Mouse (Mus musculus) hindbrain, embryonic 14.5 days (tissue): Measurements from ENCODE around the gene Chaf1a. TPM values are rescaled to one million over a fixed set of nuclear protein-coding genes. Genes with fewer than 3 reads are reported as not detected.

ENCODE experiments used
- ATAC-seq: fragments of 200-750 bp; cut with Nextera tagmentation; 2 replicates; pipeline ENCODE4 v1.8.0; 2017; ENCODE audit warnings: moderate number of reproducible peaks, mild to moderate bottlenecking, moderate TSS enrichment, moderate library complexity; ENCODE audit not compliant: low FRiP score
- DNase-seq: peaks from one replicate; pipeline ENCODE4 v3.0.0-alpha.2; 2015; ENCODE audit warnings: low spot score
- H3K27ac ChIP-seq: fragments of 300-500 bp; sonication (generic); 2 replicates; pipeline ENCODE4 v1.5.1; 2014; ENCODE audit warnings: mild to moderate bottlenecking, moderate library complexity
- H3K27me3 ChIP-seq: fragments of 300-500 bp; sonication (generic); 2 replicates; pipeline ENCODE4 v1.6.1; 2014; ENCODE audit warnings: mild to moderate bottlenecking, low read length, mixed read lengths; ENCODE audit not compliant: control insufficient read depth, insufficient read depth
- H3K36me3 ChIP-seq: fragments of 300-500 bp; sonication (generic); replicated peaks from 2 replicates; pipeline ENCODE4 v1.6.1; 2014; ENCODE audit not compliant: control insufficient read depth, insufficient read depth
- H3K4me1 ChIP-seq: fragments of 300-500 bp; sonication (generic); replicated peaks from 2 replicates; pipeline ENCODE4 v1.6.1; 2014; ENCODE audit warnings: antibody characterized with exemption, low read length, mixed read lengths; ENCODE audit not compliant: control insufficient read depth, insufficient read depth
- H3K4me2 ChIP-seq: fragments of 300-500 bp; sonication (generic); replicated peaks from 2 replicates; pipeline ENCODE4 v1.6.1; 2014; ENCODE audit warnings: mild to moderate bottlenecking, moderate library complexity
- H3K4me3 ChIP-seq: fragments of 300-500 bp; sonication (generic); replicated peaks from 2 replicates; pipeline ENCODE4 v1.5.1; 2014; ENCODE audit warnings: mild to moderate bottlenecking, low read length
- H3K9ac ChIP-seq: fragments of 300-500 bp; sonication (generic); 2 replicates; pipeline ENCODE4 v1.6.1; 2014
- H3K9me3 ChIP-seq: fragments of 300-500 bp; sonication (generic); 2 replicates; pipeline ENCODE4 v1.6.1; 2016; ENCODE audit warnings: low read length; ENCODE audit not compliant: control insufficient read depth
- WGBS: fragments of 180-500 bp; shearing (Covaris S2); extraction: QIAGEN DNeasy Blood & Tissue Kit; methylation state at CpG from one replicate; pipeline ENCODE4 v1.1.7; 2014; 5-methylcytosine and 5-hydroxymethylcytosine counted together
- polyA plus RNA-seq: library from polyadenylated mRNA; unstranded; fragments of >200 nt; fragmentation: Nextera tagmentation; extraction: Ambion mirVana; gene quantifications from 2 replicates; pipeline ENCODE4 v1.2.1, GENCODE M21; 2014

The Chaf1a gene
- polyA plus RNA-seq, 1 experiment from 2014 or later = 3.1 TPM

DNA sequence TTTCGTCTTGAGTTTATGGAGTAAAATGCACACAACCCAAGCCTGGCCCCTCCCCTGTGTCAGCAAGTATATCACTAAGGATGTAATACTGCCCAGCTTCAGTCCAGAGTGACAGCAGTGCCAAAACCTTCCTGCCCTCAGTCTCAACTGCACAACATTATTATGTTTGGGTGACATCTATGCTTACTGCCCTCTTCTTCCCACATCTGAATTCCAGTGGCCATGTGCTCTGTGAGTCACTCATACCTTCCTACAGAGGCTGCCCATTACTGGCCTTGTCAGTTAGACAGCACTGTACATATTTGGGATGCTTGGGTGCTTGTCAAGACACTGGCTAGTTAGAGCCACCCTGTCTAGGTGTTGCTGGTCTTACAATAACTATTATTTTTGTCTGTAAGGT, 13.9 kb upstream of the Chaf1a start:
- no peak overlapping the region for H3K27ac ChIP-seq
- H3K4me1 ChIP-seq = peaks cover 14% of the 10 kb centered on the region; the same call in 1 of the 2 replicates
- H3K9ac ChIP-seq = no peak overlapping the region
- H3K4me3 ChIP-seq = no peak overlapping the region
- peaks cover 20% of the 10 kb centered on the region for H3K36me3 ChIP-seq
- no peaks in the 10 kb centered on the region for H3K27me3 ChIP-seq
- DNase-seq (no peak), ATAC-seq (no peak)
- no peaks in the 10 kb centered on the region for H3K9me3 ChIP-seq
- 95% methylated on average over 1 of the region's 1 CpGs for WGBS
- H3K4me2 ChIP-seq = no peak overlapping the region

DNA sequence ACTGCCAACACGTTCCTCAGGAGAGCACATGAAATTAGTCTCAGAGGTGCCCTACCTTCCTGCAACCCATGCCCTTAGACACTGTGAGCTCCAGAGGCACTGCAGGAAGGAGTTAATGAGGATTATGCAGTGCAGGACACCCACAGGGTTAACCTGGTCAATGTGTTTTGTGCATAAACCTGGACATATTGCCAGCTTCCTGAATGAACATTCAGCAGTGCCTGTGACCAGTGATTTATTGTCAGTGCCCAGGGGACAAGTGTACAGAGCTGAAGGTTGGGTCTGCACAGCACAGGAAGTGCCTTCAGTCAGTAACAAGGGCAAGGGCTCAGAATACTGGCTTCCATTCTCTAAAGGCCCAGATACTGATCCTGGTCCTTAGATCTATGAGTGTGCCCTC, 13.4 kb upstream of the Chaf1a start:
- H3K4me3 ChIP-seq = no peak overlapping the region
- peaks cover 21% of the 10 kb centered on the region for H3K36me3 ChIP-seq
- WGBS = 85% methylated on average over 1 of the region's 1 CpGs
- ATAC-seq = no peak
- no peak overlapping the region for H3K27ac ChIP-seq
- H3K9ac ChIP-seq = no peak overlapping the region
- H3K27me3 ChIP-seq = no peaks in the 10 kb centered on the region
- no peak for DNase-seq
- H3K4me2 ChIP-seq = no peak overlapping the region
- no peaks in the 10 kb centered on the region for H3K9me3 ChIP-seq
- peaks cover 14% of the 10 kb centered on the region; the same call in 1 of the 2 replicates for H3K4me1 ChIP-seq

DNA sequence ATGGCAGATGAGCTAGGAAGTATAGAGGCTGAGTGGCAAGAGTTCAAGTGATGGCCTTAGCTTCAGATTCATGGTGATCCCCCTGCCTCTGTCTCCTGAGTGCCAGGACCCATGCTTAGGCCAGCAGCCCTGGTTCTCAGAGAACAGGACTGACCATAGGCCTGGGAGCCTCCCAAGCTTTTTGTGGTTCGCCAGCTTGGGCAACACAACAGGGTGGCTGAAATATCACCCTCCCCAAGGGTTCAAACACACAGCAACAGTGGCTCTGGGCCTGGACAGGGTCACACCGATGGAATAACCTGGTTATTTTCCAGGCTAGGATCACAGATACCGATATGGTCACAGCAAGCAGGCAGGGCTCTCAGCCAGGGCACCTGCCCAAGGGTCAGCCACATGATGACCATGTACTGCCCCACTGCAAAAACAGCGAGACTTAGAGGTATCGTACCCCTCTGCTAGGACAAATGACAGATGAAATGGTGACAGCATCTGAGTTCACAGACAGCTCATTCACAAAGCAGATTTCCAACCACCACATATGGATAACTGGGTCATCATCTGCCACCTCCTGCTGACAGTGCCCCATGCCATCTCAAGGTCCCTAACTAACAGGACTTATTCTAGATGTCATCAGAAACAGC, 12.3 kb upstream of the Chaf1a start:
- H3K4me1 ChIP-seq = 0 out of 2 replicates have a peak, but pooled peaks cover 8% of the 10 kb centered on the region
- no peaks in the 10 kb centered on the region for H3K27me3 ChIP-seq
- no peak overlapping the region for H3K27ac ChIP-seq
- H3K4me2 ChIP-seq = no peak overlapping the region
- DNase-seq (no peak), ATAC-seq (no peak)
- no peak overlapping the region for H3K4me3 ChIP-seq
- peaks cover 29% of the 10 kb centered on the region for H3K36me3 ChIP-seq
- H3K9me3 ChIP-seq = no peaks in the 10 kb centered on the region
- 95% methylated on average over 5 of the region's 5 CpGs for WGBS
- H3K9ac ChIP-seq = no peak overlapping the region

DNA sequence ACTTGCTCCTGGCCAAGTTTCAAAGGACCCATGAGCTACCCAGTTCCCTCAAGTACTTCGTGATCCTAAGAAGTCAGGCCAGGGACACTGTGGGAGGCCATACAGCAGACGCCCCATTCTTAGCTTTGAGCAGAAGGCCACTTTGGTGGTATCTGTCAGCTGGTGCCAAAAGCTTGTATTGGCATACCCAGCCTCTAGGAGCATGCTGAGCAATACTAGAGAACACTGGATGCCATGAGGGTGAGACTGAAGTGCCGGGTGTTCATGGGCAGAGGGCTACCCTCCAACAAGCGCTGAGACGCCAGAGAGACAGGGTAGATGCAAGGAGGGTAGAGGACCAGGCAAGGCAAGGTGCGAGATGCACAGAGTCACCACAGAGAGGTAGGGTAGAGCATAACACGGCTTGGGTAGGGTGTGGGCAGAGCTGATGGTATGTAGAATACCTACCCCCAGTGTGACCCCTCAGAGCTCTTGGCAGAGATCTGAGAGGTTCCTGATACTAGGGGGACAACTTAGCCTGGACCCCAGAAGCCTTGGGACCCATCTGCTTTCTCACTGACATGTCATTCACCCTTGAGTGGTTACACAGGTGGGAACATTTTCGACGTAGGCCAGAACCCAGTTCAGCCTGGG, 9.9 kb upstream of the Chaf1a start:
- Histone ChIP-seq H3K27me3 (no peaks in the 10 kb centered on the region), H3K27ac (no peak overlapping the region), H3K4me2 (no peak overlapping the region), H3K9ac (no peak overlapping the region), H3K4me1 (peaks cover 6% of the 10 kb centered on the region; the same call in 1 of the 2 replicates), H3K9me3 (no peaks in the 10 kb centered on the region), H3K36me3 (peaks cover 48% of the 10 kb centered on the region), H3K4me3 (no peak overlapping the region)
- 87% methylated on average over 9 of the region's 9 CpGs for WGBS
- ATAC-seq (no peak), DNase-seq (no peak)

DNA sequence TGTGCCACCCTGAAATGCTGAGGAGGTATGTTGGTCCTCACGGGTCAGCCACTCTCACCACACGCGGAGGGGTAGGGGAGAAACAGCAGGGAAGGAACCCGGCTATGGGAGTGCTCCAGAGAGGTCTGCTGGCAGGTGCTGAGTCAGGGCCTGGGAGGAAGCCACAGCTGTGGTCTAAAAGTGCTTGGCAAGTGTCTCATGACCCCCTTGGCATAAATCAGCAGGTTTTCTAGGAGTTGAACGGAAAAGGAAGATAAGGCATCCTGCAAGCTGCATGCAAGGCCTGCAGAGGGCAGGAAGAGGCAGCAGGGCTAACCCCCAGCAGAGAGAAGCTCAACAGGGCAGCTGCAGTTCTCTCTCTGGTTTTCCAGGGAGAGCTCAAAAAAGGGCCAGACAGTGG, 9.3 kb upstream of the Chaf1a start:
- H3K36me3 ChIP-seq = peaks cover 48% of the 10 kb centered on the region
- H3K4me1 ChIP-seq = peaks cover 12% of the 10 kb centered on the region; the same call in 1 of the 2 replicates
- H3K27ac ChIP-seq = no peak overlapping the region
- H3K9me3 ChIP-seq = no peaks in the 10 kb centered on the region
- no peak overlapping the region for H3K9ac ChIP-seq
- H3K27me3 ChIP-seq = no peaks in the 10 kb centered on the region
- no peak overlapping the region for H3K4me2 ChIP-seq
- ATAC-seq (no peak), DNase-seq (no peak)
- no peak overlapping the region for H3K4me3 ChIP-seq
- WGBS = 75% methylated on average over 5 of the region's 5 CpGs

DNA sequence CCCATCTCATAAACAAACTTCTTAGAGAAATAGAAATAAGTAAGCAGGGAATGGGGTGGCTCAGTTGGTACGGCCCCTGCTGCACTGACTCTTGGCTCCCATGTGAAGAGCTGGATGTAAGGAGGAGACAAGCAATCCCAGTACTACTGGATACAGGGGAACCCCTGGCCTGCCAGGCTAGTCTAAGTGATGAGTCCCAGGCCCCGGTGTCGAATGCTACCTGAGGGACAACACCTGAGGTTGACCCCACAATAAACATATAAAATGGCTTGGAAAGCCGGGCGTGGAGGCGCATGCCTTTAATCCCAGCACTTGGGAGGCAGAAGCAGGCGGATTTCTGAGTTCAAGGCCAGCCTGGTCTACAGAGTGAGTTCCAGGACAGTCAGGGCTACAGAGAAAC, 8.8 kb upstream of the Chaf1a start:
- ATAC-seq = no peak
- no peak overlapping the region for H3K27ac ChIP-seq
- H3K9ac ChIP-seq = no peak overlapping the region
- H3K4me3 ChIP-seq = no peak overlapping the region
- no peaks in the 10 kb centered on the region for H3K9me3 ChIP-seq
- WGBS = 94% methylated on average over 7 of the region's 7 CpGs
- peaks cover 12% of the 10 kb centered on the region; the same call in 1 of the 2 replicates for H3K4me1 ChIP-seq
- H3K4me2 ChIP-seq = no peak overlapping the region
- H3K27me3 ChIP-seq = no peaks in the 10 kb centered on the region
- H3K36me3 ChIP-seq = peaks cover 48% of the 10 kb centered on the region
- no peak for DNase-seq

DNA sequence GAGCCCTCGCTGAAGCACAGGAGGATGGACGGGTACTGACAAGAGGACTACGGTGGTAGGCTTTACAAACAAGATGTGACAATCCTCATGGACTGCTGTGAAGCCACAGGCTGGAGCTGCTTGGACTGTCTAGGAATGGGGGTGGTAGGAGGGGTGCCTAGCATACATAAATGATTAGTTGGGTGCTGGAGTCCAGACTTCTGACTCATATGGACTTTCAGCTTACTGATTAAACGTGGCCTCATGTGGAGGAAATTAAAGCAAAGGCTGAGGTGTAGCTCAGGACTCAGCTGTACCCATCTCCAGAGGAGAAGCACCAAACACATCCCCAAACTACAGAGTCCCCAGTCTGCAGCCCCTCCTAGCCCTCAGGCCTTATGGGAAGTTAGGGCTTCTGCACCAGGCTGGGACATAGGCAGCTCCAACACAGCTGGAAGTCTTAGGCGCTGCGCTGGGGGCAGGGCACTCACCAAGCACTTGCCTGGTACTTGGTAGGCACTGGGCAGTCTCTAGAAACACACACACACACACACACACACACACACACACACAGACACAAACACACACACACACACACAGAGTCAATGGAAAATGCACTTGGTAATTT, 8.0 kb upstream of the Chaf1a start:
- H3K4me2 ChIP-seq = no peak overlapping the region
- no peak overlapping the region for H3K9ac ChIP-seq
- ATAC-seq (no peak), DNase-seq (no peak)
- H3K9me3 ChIP-seq = no peaks in the 10 kb centered on the region
- no peak overlapping the region for H3K27ac ChIP-seq
- 78% methylated on average over 6 of the region's 6 CpGs for whole genome bisulfite sequencing
- H3K4me3 ChIP-seq = no peak overlapping the region
- no peaks in the 10 kb centered on the region for H3K27me3 ChIP-seq
- peaks cover 12% of the 10 kb centered on the region; the same call in 1 of the 2 replicates for H3K4me1 ChIP-seq
- peaks cover 45% of the 10 kb centered on the region for H3K36me3 ChIP-seq

DNA sequence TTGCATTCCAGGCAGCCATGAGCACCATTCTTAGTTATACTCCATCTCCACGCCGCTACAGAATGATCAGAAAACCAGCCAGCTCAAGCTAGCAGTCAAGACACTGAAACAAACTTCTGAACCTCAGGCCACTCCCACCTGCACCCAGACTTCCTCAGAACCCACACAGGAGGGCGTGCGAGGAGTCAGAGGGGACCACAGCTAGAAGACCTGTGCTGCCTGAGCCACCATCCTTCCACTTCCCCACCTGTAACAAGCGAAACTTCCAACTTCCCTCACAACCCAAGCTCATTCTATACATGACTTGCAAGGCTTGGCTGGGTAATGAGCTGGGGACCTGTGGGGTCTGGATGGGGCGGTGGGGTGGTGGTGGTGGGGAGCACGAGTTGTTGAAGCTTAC, 7.4 kb upstream of the Chaf1a start:
- WGBS = 80% methylated on average over 7 of the region's 7 CpGs

DNA sequence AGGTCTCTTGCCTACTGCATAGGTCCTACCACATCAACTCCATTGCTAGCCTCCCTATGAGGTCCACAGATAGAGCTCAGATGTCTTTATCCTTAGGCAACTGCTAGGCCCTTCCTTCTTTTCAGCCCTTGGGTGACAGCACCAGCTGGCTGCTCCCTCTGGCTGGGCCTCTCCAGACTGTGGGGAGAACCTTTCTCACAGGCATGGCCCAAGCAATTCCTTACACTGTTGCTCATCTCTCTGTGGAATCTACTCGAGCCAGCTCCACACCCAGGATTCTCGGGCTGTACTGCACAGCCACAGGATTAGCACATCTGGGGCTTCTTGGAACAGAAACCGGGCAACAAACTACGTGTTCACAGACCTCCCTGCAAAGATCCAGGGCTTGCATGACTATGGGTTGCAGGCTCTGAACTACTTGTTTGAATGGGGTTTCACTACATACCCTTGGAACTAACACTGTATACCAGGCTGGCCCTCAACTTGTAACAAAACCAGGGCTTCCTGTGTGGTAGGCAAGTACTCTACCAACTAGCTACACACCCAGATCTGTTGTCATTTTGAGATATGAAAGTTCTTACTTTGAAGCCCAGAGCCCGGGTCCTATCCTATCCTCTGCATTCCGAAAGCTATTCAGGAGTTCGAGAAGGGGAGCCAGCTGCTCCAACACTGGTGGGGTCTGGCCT, 6.1 kb upstream of the Chaf1a start:
- Histone ChIP-seq H3K9ac (no peak overlapping the region), H3K36me3 (peaks cover 29% of the 10 kb centered on the region), H3K4me1 (peaks cover 12% of the 10 kb centered on the region; the same call in 1 of the 2 replicates), H3K27me3 (no peaks in the 10 kb centered on the region), H3K4me2 (0 out of 2 replicates have a peak overlapping the region, but pooled peaks have one; percentile 61), H3K9me3 (no peaks in the 10 kb centered on the region), H3K4me3 (no peak overlapping the region), H3K27ac (no peak overlapping the region)
- WGBS = 91% methylated on average over 7 of the region's 7 CpGs
- DNase-seq = no peak
- ATAC-seq = no peak

More for the DNA sequence above, 7.4 kb upstream of the Chaf1a start:
- no peak overlapping the region for H3K4me2 ChIP-seq
- no peaks in the 10 kb centered on the region for H3K9me3 ChIP-seq
- peaks cover 12% of the 10 kb centered on the region; the same call in 1 of the 2 replicates for H3K4me1 ChIP-seq
- 0 out of 2 replicates have a peak overlapping the region, but pooled peaks have one; percentile 20 for H3K9ac ChIP-seq
- ATAC-seq = no peak
- DNase-seq = no peak
- H3K27ac ChIP-seq = no peak overlapping the region
- H3K36me3 ChIP-seq = peaks cover 39% of the 10 kb centered on the region
- H3K4me3 ChIP-seq = no peak overlapping the region
- H3K27me3 ChIP-seq = no peaks in the 10 kb centered on the region
